Mouse (Mus musculus): ENCODE measurements around the gene Zmpste24. TPM values are rescaled to one million over a fixed set of nuclear protein-coding genes. Genes with fewer than 3 reads are reported as not detected.

Gene Zmpste24
- polyA plus RNA-seq, 1 experiment = 22.6 TPM

- no peak for DNase-seq (ENCODE audit: extremely low spot score in 1 of 2, low spot score in 1 of 2)
Measured at GRCm38 (mm10) chr4:121039331-121040115, 58.5 kb downstream of the Zmpste24 start, which contains the start of gene Col9a2. TSS of gene Col9a2 (plus strand) at chr4:121039385.

GRCm38 (mm10) chr4:121033006-121033405 lies 65.0 kb downstream of the Zmpste24 start:
- no peak for DNase-seq (ENCODE audit: extremely low spot score in 1 of 2, low spot score in 1 of 2)

DNA sequence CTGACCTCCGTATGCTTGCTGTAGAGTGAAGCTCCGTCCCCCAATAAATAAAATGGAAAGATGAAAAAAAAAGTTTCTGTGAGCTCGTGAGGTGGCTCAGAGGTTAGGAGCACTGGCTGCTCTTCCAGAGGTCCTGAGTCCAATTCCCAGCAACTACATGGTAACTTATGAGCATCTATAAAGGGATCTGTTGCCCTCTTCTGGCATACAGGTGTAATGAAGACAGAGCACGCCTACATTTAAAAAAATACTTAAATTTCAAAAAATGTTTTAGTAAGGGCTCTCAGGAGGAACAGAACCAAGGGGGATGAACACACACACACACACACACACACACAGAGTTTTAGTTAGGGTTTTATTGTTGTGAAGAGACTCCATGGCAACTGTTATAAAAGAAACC lies 66.6 kb downstream of the Zmpste24 start:
- DNase-seq (ENCODE audit: extremely low spot score in 1 of 2, low spot score in 1 of 2) = no peak

- DNase-seq (ENCODE audit: extremely low spot score in 1 of 2, low spot score in 1 of 2) = no peak
Measured at GRCm38 (mm10) chr4:121029632-121030031, 68.4 kb downstream of the Zmpste24 start.

GRCm38 (mm10) chr4:121028659-121029392 lies 69.2 kb downstream of the Zmpste24 start:
- peak in 1 of 2 experiments; percentile 66 for DNase-seq (ENCODE audit: extremely low spot score in 1 of 2, low spot score in 1 of 2)

GRCm38 (mm10) chr4:121028146-121028545 lies 69.9 kb downstream of the Zmpste24 start:
- no peak for DNase-seq (ENCODE audit: extremely low spot score in 1 of 2, low spot score in 1 of 2)

DNA sequence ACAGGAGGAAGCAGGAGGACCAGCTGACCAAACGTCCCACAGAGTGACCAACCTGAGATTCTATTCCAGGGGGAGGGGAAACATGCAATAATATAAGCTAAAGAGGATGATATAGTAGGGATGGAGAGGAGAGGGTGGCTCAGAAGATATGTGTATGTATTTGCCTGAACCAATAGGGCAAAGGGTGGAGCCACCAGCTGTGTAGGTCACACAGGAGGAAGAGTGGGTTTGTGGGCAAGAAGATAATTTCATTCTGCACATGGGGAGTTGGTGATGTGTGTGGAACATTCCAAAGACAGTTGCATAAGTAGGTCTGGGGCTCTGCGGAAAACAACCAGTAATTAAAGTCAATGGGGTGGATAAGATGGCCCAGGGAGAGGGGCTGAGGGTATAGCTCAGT lies 72.4 kb downstream of the Zmpste24 start:
- no peak for DNase-seq (ENCODE audit: extremely low spot score in 1 of 2, low spot score in 1 of 2)

- DNase-seq (ENCODE audit: extremely low spot score in 1 of 2, low spot score in 1 of 2) = no peak
Measured at GRCm38 (mm10) chr4:121023941-121024340, 74.1 kb downstream of the Zmpste24 start.

GRCm38 (mm10) chr4:121023464-121023863 lies 74.6 kb downstream of the Zmpste24 start:
- no peak for DNase-seq (ENCODE audit: extremely low spot score in 1 of 2, low spot score in 1 of 2)

- no peak for DNase-seq (ENCODE audit: extremely low spot score in 1 of 2, low spot score in 1 of 2)
Measured at GRCm38 (mm10) chr4:121021911-121022310, 76.1 kb downstream of the Zmpste24 start.

DNA sequence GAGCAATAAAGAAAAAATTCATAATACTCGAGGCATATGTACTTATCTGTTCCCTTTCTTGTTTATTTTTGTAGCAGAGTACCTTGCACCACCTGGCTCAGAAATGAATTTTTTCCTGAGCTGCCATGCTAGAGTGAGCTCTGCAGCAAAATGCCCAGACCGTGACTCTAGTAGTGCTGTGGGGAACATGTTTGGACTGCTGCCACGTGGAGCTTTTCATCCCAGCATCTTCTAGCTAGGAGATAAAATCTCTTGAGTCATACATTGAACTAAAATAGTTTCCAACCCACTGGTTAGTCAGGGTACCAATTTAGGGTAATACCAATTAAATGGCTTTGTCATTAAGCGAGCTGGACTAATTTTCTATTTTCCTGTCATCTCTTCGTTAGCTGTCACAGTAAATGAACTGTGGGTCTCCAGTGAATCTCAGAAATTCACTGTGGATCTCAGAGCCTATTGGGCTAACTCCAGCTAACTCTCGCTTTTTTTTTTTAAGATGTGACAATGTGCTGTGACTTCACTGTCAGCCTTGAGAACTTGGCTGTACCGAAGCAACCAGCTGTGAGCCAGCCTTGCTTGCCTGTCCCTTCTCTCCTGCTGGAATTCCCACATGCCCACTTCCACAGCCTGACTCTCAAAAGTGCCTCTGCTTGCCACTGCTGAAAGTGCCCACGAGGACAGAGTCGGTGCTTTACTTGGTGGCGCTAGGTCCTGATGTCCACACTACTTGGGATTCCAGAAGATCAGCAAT lies 77.8 kb downstream of the Zmpste24 start:
- DNase-seq (ENCODE audit: extremely low spot score in 1 of 2, low spot score in 1 of 2) = peak in 1 of 2 experiments; percentile 81

- no peak for DNase-seq (ENCODE audit: extremely low spot score in 1 of 2, low spot score in 1 of 2)
Measured at GRCm38 (mm10) chr4:121018250-121018649, 79.8 kb downstream of the Zmpste24 start.

DNA sequence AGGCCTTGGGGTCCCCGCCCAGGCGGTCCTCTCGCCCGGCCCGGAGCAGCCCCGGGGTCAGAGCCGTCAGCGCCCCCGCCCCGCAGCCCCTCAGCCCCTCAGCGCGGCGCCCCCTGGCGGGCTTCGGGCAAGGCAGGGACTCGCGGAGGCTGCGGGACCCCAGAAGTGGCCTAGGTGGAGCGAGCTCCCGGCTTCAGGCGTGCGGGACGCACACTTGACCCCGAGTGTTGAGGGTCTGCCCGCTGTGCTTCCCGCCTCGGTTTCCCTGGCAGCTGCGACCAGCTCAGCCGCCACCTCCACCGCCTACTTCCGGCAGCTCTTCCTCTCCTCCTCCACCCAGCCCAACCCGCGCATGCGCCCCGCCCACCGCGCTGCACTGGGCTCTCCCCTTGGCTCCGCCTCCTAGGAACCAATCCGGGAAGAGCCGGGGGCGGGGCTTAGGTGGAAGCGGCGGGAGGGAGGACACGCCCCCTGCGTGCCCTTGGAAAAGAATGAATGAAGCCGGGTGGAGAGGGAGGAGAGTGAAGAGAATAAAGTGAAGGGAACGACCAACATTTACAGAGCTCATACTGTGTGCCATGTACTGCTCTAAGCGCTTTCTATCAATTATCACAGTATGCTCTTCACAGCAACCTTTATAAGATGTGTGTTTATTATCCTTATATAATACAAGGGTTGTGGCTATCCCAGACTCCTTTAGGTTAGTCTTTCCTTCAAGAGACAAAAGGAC lies 80.9 kb downstream of the Zmpste24 start, which contains the start of gene Smap2:
Smap2 (minus strand) TSS at position 320 of the 730 bp plus-strand sequence.
- DNase-seq (ENCODE audit: extremely low spot score in 1 of 2, low spot score in 1 of 2) = peak; percentile 94 to 99

DNA sequence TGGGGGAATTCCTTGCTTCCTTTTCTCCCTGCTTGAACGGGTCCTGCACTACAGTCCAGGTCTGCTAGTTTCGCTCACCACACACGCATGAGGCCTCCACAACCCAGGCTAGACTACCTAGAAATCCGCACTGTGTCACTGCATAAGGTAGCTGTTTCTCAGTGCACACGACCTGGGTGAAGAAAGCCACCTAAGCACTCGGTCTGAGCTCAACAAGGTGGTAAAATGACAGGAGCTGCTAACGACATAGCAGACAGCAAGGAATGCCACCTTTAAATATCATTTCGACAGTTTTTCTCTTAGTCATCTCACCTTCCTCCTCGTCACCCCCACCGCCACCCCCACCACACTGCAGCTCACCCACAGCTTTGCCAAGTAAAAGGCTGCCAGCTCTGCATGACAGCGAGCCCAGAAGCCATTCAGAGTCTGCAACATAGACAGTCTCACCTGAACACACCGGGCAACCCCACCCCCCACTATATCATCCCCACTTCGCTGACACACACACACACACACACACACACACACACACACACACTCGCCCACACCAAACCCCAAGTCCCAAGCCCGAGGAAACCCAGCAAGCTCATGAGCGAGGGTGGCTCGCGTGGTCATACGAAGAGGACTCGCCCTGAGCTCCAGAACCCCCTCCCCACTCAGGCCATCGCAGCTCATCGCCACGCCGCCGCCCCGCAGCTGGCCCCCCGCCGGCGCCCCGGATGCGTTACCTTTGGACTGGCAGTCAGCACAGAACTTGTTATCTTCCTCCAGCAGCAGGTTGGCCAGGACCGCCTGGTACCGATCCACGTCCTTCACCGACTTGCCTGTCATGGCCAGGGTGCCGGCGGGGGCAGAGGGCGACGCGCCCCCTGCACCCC lies 81.8 kb downstream of the Zmpste24 start:
- peak in 1 of 2 experiments; percentile 64 for DNase-seq (ENCODE audit: extremely low spot score in 1 of 2, low spot score in 1 of 2)

DNA sequence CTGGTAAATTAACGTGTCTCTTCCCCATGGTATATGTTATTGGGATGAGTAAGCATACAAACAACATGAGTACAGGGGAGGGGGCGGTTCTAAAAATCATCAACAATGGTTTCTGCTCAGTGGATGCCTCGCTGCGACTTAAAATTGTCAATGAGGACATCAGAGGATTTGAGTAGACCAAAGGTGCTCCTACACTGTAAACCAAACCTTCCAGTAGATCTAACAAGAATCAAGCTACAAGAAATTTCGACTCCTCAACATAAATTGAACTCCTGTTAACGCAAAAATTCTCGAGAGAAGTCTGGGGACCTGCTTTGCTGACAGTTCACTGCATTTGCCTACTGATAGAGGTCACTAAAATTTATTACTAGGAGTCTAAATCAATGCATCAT lies 82.8 kb downstream of the Zmpste24 start:
- no peak for DNase-seq (ENCODE audit: extremely low spot score in 1 of 2, low spot score in 1 of 2)

DNA sequence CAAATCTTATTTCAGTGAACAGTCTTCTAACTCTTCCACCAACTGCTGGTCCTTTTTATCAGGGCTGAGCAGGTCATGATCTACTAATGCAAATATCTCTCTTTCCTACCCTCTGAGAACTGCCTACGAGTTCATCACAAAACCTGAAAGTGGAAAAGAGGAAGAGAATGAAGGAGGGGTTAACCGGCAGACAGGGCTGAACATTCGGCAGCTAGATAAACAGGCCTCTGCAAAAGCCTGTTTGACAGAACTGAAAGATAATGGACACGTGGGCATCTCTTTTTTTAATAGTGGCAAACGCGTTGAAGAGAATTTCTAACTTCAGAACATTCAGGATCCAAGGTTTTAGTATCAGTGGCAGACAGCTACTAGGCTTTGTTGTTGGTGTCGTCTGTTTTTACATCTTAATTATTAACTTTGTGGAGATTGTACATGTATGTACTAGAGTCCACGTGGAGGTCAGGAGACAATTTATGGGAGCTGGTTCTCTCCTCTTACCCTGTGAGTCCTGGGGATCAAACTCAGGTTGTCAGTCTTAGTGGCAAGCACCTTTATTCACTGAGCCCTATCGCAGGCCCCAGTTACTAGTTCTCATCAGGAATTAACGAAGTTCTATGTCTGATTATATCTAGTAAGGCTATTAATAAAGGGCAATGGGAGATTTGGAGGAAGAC lies 83.3 kb downstream of the Zmpste24 start:
- DNase-seq (ENCODE audit: extremely low spot score in 1 of 2, low spot score in 1 of 2) = no peak

GRCm38 (mm10) chr4:121010770-121011549 lies 87.1 kb downstream of the Zmpste24 start:
- no peak for DNase-seq (ENCODE audit: extremely low spot score in 1 of 2, low spot score in 1 of 2)
